Mouse (Mus musculus): Measurements from ENCODE around the gene Cntnap2. TPM values are rescaled to one million over a fixed set of nuclear protein-coding genes. Genes with fewer than 3 reads are reported as not detected.

Gene Cntnap2
- polyA plus RNA-seq, 1 experiment from 2014 or later: 7.8 TPM

- no peaks in the 10 kb centered on the region for H3K9me3 ChIP-seq
- H3K4me3 ChIP-seq: no peak overlapping the region
- no peaks in the 10 kb centered on the region for H3K27me3 ChIP-seq (replicated peaks; ENCODE audit: low read depth, poor library complexity, severe bottlenecking)
- H3K4me1 ChIP-seq: no peaks in the 10 kb centered on the region
- 85% methylated on average over 2 of the region's 2 CpGs for WGBS
- no peak overlapping the region for H3K27ac ChIP-seq (replicated peaks)
- H3K36me3 ChIP-seq (replicated peaks): no peaks in the 10 kb centered on the region
- no peak for DNase-seq (ENCODE audit: low spot score)
These were observed 1146.4 kb downstream of the Cntnap2 start for GRCm38 (mm10) chr6:46205531-46205930.

- no peak overlapping the region for H3K4me3 ChIP-seq
- DNase-seq (ENCODE audit: low spot score): no peak
- H3K27ac ChIP-seq (replicated peaks): no peak overlapping the region
- 94% methylated on average over 1 of the region's 1 CpGs for WGBS
- H3K27me3 ChIP-seq (replicated peaks; ENCODE audit: low read depth, poor library complexity, severe bottlenecking): no peaks in the 10 kb centered on the region
- no peaks in the 10 kb centered on the region for H3K9me3 ChIP-seq
- no peaks in the 10 kb centered on the region for H3K36me3 ChIP-seq (replicated peaks)
- H3K4me1 ChIP-seq: no peaks in the 10 kb centered on the region
These were observed 1173.7 kb downstream of the Cntnap2 start for GRCm38 (mm10) chr6:46232889-46233288.

- 63% methylated on average over 2 of the region's 2 CpGs for WGBS
- Histone ChIP-seq H3K9me3 (no peaks in the 10 kb centered on the region), H3K27ac (replicated peaks) (no peak overlapping the region), H3K27me3 (replicated peaks; ENCODE audit: low read depth, poor library complexity, severe bottlenecking) (no peaks in the 10 kb centered on the region), H3K4me1 (no peaks in the 10 kb centered on the region), H3K4me3 (no peak overlapping the region), H3K36me3 (replicated peaks) (no peaks in the 10 kb centered on the region)
- DNase-seq (ENCODE audit: low spot score): no peak
These were observed 1181.2 kb downstream of the Cntnap2 start for GRCm38 (mm10) chr6:46240349-46240748.

- Histone ChIP-seq H3K27me3 (replicated peaks; ENCODE audit: low read depth, poor library complexity, severe bottlenecking) (no peaks in the 10 kb centered on the region), H3K4me1 (no peaks in the 10 kb centered on the region), H3K9me3 (no peaks in the 10 kb centered on the region), H3K27ac (replicated peaks) (no peak overlapping the region), H3K4me3 (no peak overlapping the region), H3K36me3 (replicated peaks) (no peaks in the 10 kb centered on the region)
- DNase-seq (ENCODE audit: low spot score): no peak
- 33% methylated on average over 1 of the region's 1 CpGs for WGBS
These were observed 1204.0 kb downstream of the Cntnap2 start for GRCm38 (mm10) chr6:46263171-46263570.

- WGBS: 87% methylated on average over 5 of the region's 5 CpGs
- Histone ChIP-seq H3K4me1 (no peaks in the 10 kb centered on the region), H3K9me3 (no peaks in the 10 kb centered on the region), H3K27ac (replicated peaks) (no peak overlapping the region), H3K4me3 (no peak overlapping the region), H3K36me3 (replicated peaks) (no peaks in the 10 kb centered on the region), H3K27me3 (replicated peaks; ENCODE audit: low read depth, poor library complexity, severe bottlenecking) (no peaks in the 10 kb centered on the region)
- DNase-seq (ENCODE audit: low spot score): no peak
These were observed 1287.8 kb downstream of the Cntnap2 start for GRCm38 (mm10) chr6:46346946-46347345.

- H3K27me3 ChIP-seq (replicated peaks; ENCODE audit: low read depth, poor library complexity, severe bottlenecking): no peaks in the 10 kb centered on the region
- H3K4me1 ChIP-seq: no peaks in the 10 kb centered on the region
- DNase-seq (ENCODE audit: low spot score): no peak
- H3K9me3 ChIP-seq: no peaks in the 10 kb centered on the region
- no peaks in the 10 kb centered on the region for H3K36me3 ChIP-seq (replicated peaks)
- H3K27ac ChIP-seq (replicated peaks): no peak overlapping the region
- H3K4me3 ChIP-seq: no peak overlapping the region
- 87% methylated on average over 2 of the region's 2 CpGs for WGBS
These were observed 1301.9 kb downstream of the Cntnap2 start for GRCm38 (mm10) chr6:46361091-46361490.

GRCm38 (mm10) chr6:46362156-46362555, 1303.0 kb downstream of the Cntnap2 start:
- DNase-seq (ENCODE audit: low spot score): no peak
- H3K36me3 ChIP-seq (replicated peaks): no peaks in the 10 kb centered on the region
- H3K9me3 ChIP-seq: no peaks in the 10 kb centered on the region
- H3K4me3 ChIP-seq: no peak overlapping the region
- no peak overlapping the region for H3K27ac ChIP-seq (replicated peaks)
- H3K4me1 ChIP-seq: no peaks in the 10 kb centered on the region
- 95% methylated on average over 1 of the region's 1 CpGs for WGBS
- no peaks in the 10 kb centered on the region for H3K27me3 ChIP-seq (replicated peaks; ENCODE audit: low read depth, poor library complexity, severe bottlenecking)

GRCm38 (mm10) chr6:46398725-46399589, 1339.8 kb downstream of the Cntnap2 start:
- H3K27me3 ChIP-seq (replicated peaks; ENCODE audit: low read depth, poor library complexity, severe bottlenecking): no peaks in the 10 kb centered on the region
- H3K36me3 ChIP-seq (replicated peaks): no peaks in the 10 kb centered on the region
- DNase-seq (ENCODE audit: low spot score): no peak
- 80% methylated on average over 2 of the region's 2 CpGs for whole genome bisulfite sequencing
- H3K9me3 ChIP-seq: no peaks in the 10 kb centered on the region
- no peak overlapping the region for H3K4me3 ChIP-seq
- no peaks in the 10 kb centered on the region for H3K4me1 ChIP-seq
- no peak overlapping the region for H3K27ac ChIP-seq (replicated peaks)

- Histone ChIP-seq H3K36me3 (replicated peaks) (no peaks in the 10 kb centered on the region), H3K4me1 (no peaks in the 10 kb centered on the region), H3K4me3 (no peak overlapping the region), H3K27me3 (replicated peaks; ENCODE audit: low read depth, poor library complexity, severe bottlenecking) (no peaks in the 10 kb centered on the region), H3K27ac (replicated peaks) (no peak overlapping the region), H3K9me3 (no peaks in the 10 kb centered on the region)
- no peak for DNase-seq (ENCODE audit: low spot score)
These were observed 1355.0 kb downstream of the Cntnap2 start for GRCm38 (mm10) chr6:46414154-46414553.

GRCm38 (mm10) chr6:46414562-46414961, 1355.4 kb downstream of the Cntnap2 start:
- Histone ChIP-seq H3K27me3 (replicated peaks; ENCODE audit: low read depth, poor library complexity, severe bottlenecking) (no peaks in the 10 kb centered on the region), H3K27ac (replicated peaks) (no peak overlapping the region), H3K4me3 (no peak overlapping the region), H3K9me3 (no peaks in the 10 kb centered on the region), H3K36me3 (replicated peaks) (no peaks in the 10 kb centered on the region), H3K4me1 (no peaks in the 10 kb centered on the region)
- DNase-seq (ENCODE audit: low spot score): no peak
- WGBS: 90% methylated on average over 4 of the region's 4 CpGs

GRCm38 (mm10) chr6:46419827-46420226, 1360.7 kb downstream of the Cntnap2 start:
- H3K4me1 ChIP-seq: no peaks in the 10 kb centered on the region
- no peak overlapping the region for H3K4me3 ChIP-seq
- no peak overlapping the region for H3K27ac ChIP-seq (replicated peaks)
- H3K9me3 ChIP-seq: no peaks in the 10 kb centered on the region
- no peaks in the 10 kb centered on the region for H3K27me3 ChIP-seq (replicated peaks; ENCODE audit: low read depth, poor library complexity, severe bottlenecking)
- no peaks in the 10 kb centered on the region for H3K36me3 ChIP-seq (replicated peaks)
- no peak for DNase-seq (ENCODE audit: low spot score)

- no peaks in the 10 kb centered on the region for H3K9me3 ChIP-seq
- no peak for DNase-seq (ENCODE audit: low spot score)
- H3K4me3 ChIP-seq: no peak overlapping the region
- H3K27me3 ChIP-seq (replicated peaks; ENCODE audit: low read depth, poor library complexity, severe bottlenecking): no peaks in the 10 kb centered on the region
- no peaks in the 10 kb centered on the region for H3K4me1 ChIP-seq
- H3K27ac ChIP-seq (replicated peaks): no peak overlapping the region
- H3K36me3 ChIP-seq (replicated peaks): no peaks in the 10 kb centered on the region
These were observed 1361.2 kb downstream of the Cntnap2 start for GRCm38 (mm10) chr6:46420349-46420748.

- Histone ChIP-seq H3K4me3 (no peak overlapping the region), H3K9me3 (no peaks in the 10 kb centered on the region), H3K4me1 (no peaks in the 10 kb centered on the region), H3K36me3 (replicated peaks) (no peaks in the 10 kb centered on the region), H3K27ac (replicated peaks) (no peak overlapping the region), H3K27me3 (replicated peaks; ENCODE audit: low read depth, poor library complexity, severe bottlenecking) (no peaks in the 10 kb centered on the region)
- 72% methylated on average over 5 of the region's 5 CpGs for WGBS
- DNase-seq (ENCODE audit: low spot score): no peak
These were observed 1369.1 kb downstream of the Cntnap2 start for GRCm38 (mm10) chr6:46428231-46428630.
